21 mouse cellular contexts compared by ENCODE assay signal in genomic region chr17:31872826-31873165, GRCm38 (mm10). TPM values are rescaled to one million over a fixed set of nuclear protein-coding genes. Genes with fewer than 3 reads are reported as not detected.
DNase-seq lines count a peak whose midpoint lies in the region; ATAC-seq and TF ChIP-seq lines count a peak whose summit lies in the region.
"Had no signal": no experiment of that assay in that cellular context is flagged by ENCODE, and none has a peak within 500 bp of the region (broad histone marks: within the 10 kb centered on the region; RNA-seq: fewer than 3 reads in every experiment).

No protein-coding gene starts in this region.

- no peak for TF ChIP-seq CTCF in lung, postnatal 0 days (IDR thresholded peaks at IDR 0.05)
- TF ChIP-seq CTCF in CH12.LX (conservative IDR thresholded peaks at IDR 0.05 in 1 of 2, IDR thresholded peaks at IDR 0.05 in 1 of 2; ENCODE audit: low read depth in 2 of 2, low read length in 2 of 2), result no peak

- in situ Hi-C loops in CH12.LX (cut with MboI; ENCODE audit: low pct_ligation_motif_present, low pct_unique_long_range_greater_than_20kb, low sequenced_read_pairs), result loop anchor here (5.0 kb wide), 1 partner anchor 150 kb away; no protein-coding TSS in a partner anchor

- no peaks in the 10 kb centered on the region for H3K36me3 ChIP-seq in lung, postnatal 0 days (ENCODE audit: insufficient read depth, low read length)
- H3K36me3 ChIP-seq in CH12.LX (replicated peaks in 1 of 2; ENCODE audit: control insufficient read depth in 1 of 2, insufficient read depth in 1 of 2, low read length in 1 of 2), result peaks cover 0 to 3% of the 10 kb centered on the region in 2 experiments
- H3K36me3 ChIP-seq: embryonic facial prominence, embryonic 13.5 days; heart, embryonic 13.5 days; hindbrain, embryonic 15.5 days; intestine, embryonic 15.5 days; limb, embryonic 10.5 days; midbrain, embryonic 13.5 days had no signal

- H3K4me1 ChIP-seq in lung, postnatal 0 days (ENCODE audit: insufficient read depth, low read depth, low read length), result peaks cover 12% of the 10 kb centered on the region
- H3K4me1 ChIP-seq in CH12.LX (ENCODE audit: control insufficient read depth in 1 of 2, insufficient read depth in 2 of 2), result peaks cover 59 to 72% of the 10 kb centered on the region in 2 experiments

- H3K27ac ChIP-seq in lung, postnatal 0 days (ENCODE audit: low read length), result no peak overlapping the region
- H3K27ac ChIP-seq in CH12.LX (ENCODE audit: insufficient read depth, low read depth), result peak overlapping the region; percentile 98
- H3K27ac ChIP-seq: embryonic facial prominence, embryonic 13.5 days; heart, embryonic 13.5 days; hindbrain, embryonic 15.5 days; intestine, embryonic 15.5 days; limb, embryonic 10.5 days; midbrain, embryonic 13.5 days had no signal

- H3K79me2 ChIP-seq in CH12.LX (replicated peaks; ENCODE audit: control insufficient read depth, extremely low read depth, insufficient read depth, poor library complexity, severe bottlenecking), result no peaks in the 10 kb centered on the region

- DNase-seq in gastrocnemius, postnatal 25 days, result peak; percentile 3
- DNase-seq in gastrocnemius, adult 18-20 months (ENCODE audit: low spot score), result no peak
- no peak for DNase-seq in lung, postnatal 0 days (ENCODE audit: low spot score)
- no peak for DNase-seq in lung, postnatal 4 days
- DNase-seq in CH12.LX (ENCODE audit: extremely low read depth), result no peak
- no peak for DNase-seq in cerebellum, postnatal 10 days
- DNase-seq: cerebellum, adult 2 months; cerebellum, postnatal 36 days; embryo, embryonic 11 days; kidney, adult 8-10 months; lung, postnatal 10 days; right cerebral cortex, postnatal 14 days; thymus, postnatal 25 days had no signal

- H3K9me3 ChIP-seq in lung, postnatal 0 days (ENCODE audit: low read length), result no peaks in the 10 kb centered on the region
- H3K9me3 ChIP-seq in CH12.LX (replicated peaks; ENCODE audit: low read length), result no peaks in the 10 kb centered on the region
- H3K9me3 ChIP-seq: heart, embryonic 13.5 days; hindbrain, embryonic 15.5 days; intestine, embryonic 15.5 days; limb, embryonic 10.5 days; midbrain, embryonic 13.5 days had no signal

- H3K9ac ChIP-seq in lung, postnatal 0 days (replicated peaks; ENCODE audit: low read depth), result no peak overlapping the region
- peak overlapping the region; percentile 64 for H3K9ac ChIP-seq in CH12.LX (ENCODE audit: insufficient read depth, low read depth)
- H3K9ac ChIP-seq: embryonic facial prominence, embryonic 13.5 days; heart, embryonic 13.5 days; hindbrain, embryonic 15.5 days; intestine, embryonic 15.5 days; midbrain, embryonic 13.5 days had no signal

- dilution Hi-C loops in CH12.LX (cut with MboI; ENCODE audit: extremely low pct_ligation_motif_present, extremely low pct_unique_long_range_greater_than_20kb, low sequenced_read_pairs), result no loop called here

- TF ChIP-seq EP300 in lung, postnatal 0 days (IDR thresholded peaks at IDR 0.05), result no peak
- TF ChIP-seq EP300 in CH12.LX (IDR thresholded peaks at IDR 0.05; ENCODE audit: low read length), result no peak

- no peak for TF ChIP-seq RAD21 in CH12.LX (IDR thresholded peaks at IDR 0.05; ENCODE audit: low read depth, low read length)

- 0 out of 2 replicates have a peak, but pooled peaks have one; percentile 4 for ATAC-seq in lung, postnatal 0 days
- ATAC-seq in erythroblast, adult 5-6 weeks (replicated peaks; ENCODE audit: low FRiP score, poor library complexity, severe bottlenecking), result 0 out of 2 replicates have a peak, but pooled peaks have one; percentile 22
- ATAC-seq: forebrain, embryonic 14.5 days; intestine, embryonic 15.5 days; midbrain, embryonic 13.5 days had no signal

- WGBS in lung, postnatal 0 days, result 54% methylated on average over 7 of the region's 7 CpGs

- no peak overlapping the region for H3K4me2 ChIP-seq in lung, postnatal 0 days (replicated peaks; ENCODE audit: low read depth, low read length)
- peak overlapping the region; percentile 42 for H3K4me2 ChIP-seq in CH12.LX (ENCODE audit: insufficient read depth, low read depth, poor library complexity, severe bottlenecking)
- H3K4me2 ChIP-seq: embryonic facial prominence, embryonic 13.5 days; heart, embryonic 13.5 days; hindbrain, embryonic 15.5 days; intestine, embryonic 15.5 days; midbrain, embryonic 13.5 days had no signal

- no peak overlapping the region for H3K4me3 ChIP-seq in lung, postnatal 0 days (ENCODE audit: low read depth, low read length)
- peak overlapping the region in 2 of 3 experiments; percentile 21 to 67 for H3K4me3 ChIP-seq in CH12.LX (replicated peaks in 1 of 3; ENCODE audit: low read depth in 2 of 3, low read length in 2 of 3, poor library complexity in 1 of 3)
- H3K4me3 ChIP-seq: embryonic facial prominence, embryonic 13.5 days; heart, embryonic 13.5 days; hindbrain, embryonic 15.5 days; intestine, embryonic 15.5 days; limb, embryonic 10.5 days; midbrain, embryonic 13.5 days had no signal

- no peak for TF ChIP-seq POLR2A in CH12.LX (IDR thresholded peaks at IDR 0.05; ENCODE audit: low read depth, low read length)

- no peaks in the 10 kb centered on the region for H3K27me3 ChIP-seq in lung, postnatal 0 days (replicated peaks; ENCODE audit: insufficient read depth, low read length)
- H3K27me3 ChIP-seq in CH12.LX (replicated peaks), result no peaks in the 10 kb centered on the region
- H3K27me3 ChIP-seq: embryonic facial prominence, embryonic 13.5 days; heart, embryonic 13.5 days; hindbrain, embryonic 15.5 days; intestine, embryonic 15.5 days; midbrain, embryonic 13.5 days had no signal

TF ChIP-seq in CH12.LX, 34 proteins besides CTCF, POLR2A, EP300 and RAD21:
- TF ChIP-seq GABPA (IDR thresholded peaks at IDR 0.05; ENCODE audit: insufficient replicate concordance, low read depth, low read length) (no peak), TBP (conservative IDR thresholded peaks at IDR 0.05; ENCODE audit: low read depth, low read length) (0 out of 2 replicates have a peak, but pooled peaks have one; percentile 21), JUN (IDR thresholded peaks at IDR 0.05; ENCODE audit: insufficient read depth, low read depth, low read length) (no peak), MAX (IDR thresholded peaks at IDR 0.05; ENCODE audit: low read length) (no peak), BHLHE40 (IDR thresholded peaks at IDR 0.05; ENCODE audit: low read depth, low read length) (0 out of 2 replicates have a peak, but pooled peaks have one; percentile 6), SMC3 (IDR thresholded peaks at IDR 0.05; ENCODE audit: low read depth, low read length) (no peak), POLR2AphosphoS2 (IDR thresholded peaks at IDR 0.05; ENCODE audit: low read depth, low read length) (no peak)

RNA-seq across cellular contexts. Expression of gene Sik1, which starts 17.2 kb away (rescaled TPM):
- total RNA-seq in gastrocnemius, postnatal 25 days (2021), result 10 to 100 TPM; 17.2 to 19.6 TPM
- 10 to 100 TPM; 23.5 to 27.8 TPM for total RNA-seq in gastrocnemius, adult 18-20 months (2021)
- 29.5 and 35.9 TPM in 2 replicates for polyA plus RNA-seq in lung, postnatal 0 days (2015; fragmentation: Nextera tagmentation; extraction: Ambion mirVana)
- total RNA-seq in CH12.LX (2012; rRNA removed) (56.7 and 56.9 TPM in 2 replicates), CH12.LX (2014; rRNA removed) (16.0 and 17.1 TPM in 2 replicates)
- 27.7 and 36.7 TPM in 2 replicates for polyA plus RNA-seq in CH12.LX (2012; ENCODE audit: insufficient read length, low read depth)
- total RNA-seq in erythroblast, adult 5-6 weeks (2015; ENCODE audit: low replicate concordance), result 1.5 and 4.2 TPM in 2 replicates
- total RNA-seq in erythroblast, adult 5-6 weeks (2017; ENCODE audit: low replicate concordance), result 2.8 and 3.5 TPM in 2 replicates
